Mouse (Mus musculus) heart, embryonic 16.5 days (tissue): ENCODE results near the gene R3hdml. TPM values are rescaled to one million over a fixed set of nuclear protein-coding genes. Genes with fewer than 3 reads are reported as not detected.

Source experiments
- ATAC-seq: fragments of 200-750 bp; cut with Nextera tagmentation; replicated peaks from 2 replicates; pipeline ENCODE4 v1.8.0; 2017; ENCODE audit warnings: moderate number of reproducible peaks; ENCODE audit not compliant: insufficient read depth, low FRiP score; ENCODE audit errors: extremely low read depth
- H3K27ac ChIP-seq: fragments of 300-500 bp; sonication (generic); 2 replicates; pipeline ENCODE4 v1.5.1; 2014; ENCODE audit warnings: mild to moderate bottlenecking, low read length, control low read depth, moderate library complexity
- H3K27me3 ChIP-seq: fragments of 300-500 bp; sonication (generic); 2 replicates; pipeline ENCODE4 v1.6.1; 2014; ENCODE audit warnings: low read length, mixed read lengths; ENCODE audit not compliant: control insufficient read depth, insufficient read depth
- H3K36me3 ChIP-seq: fragments of 300-500 bp; sonication (generic); 2 replicates; pipeline ENCODE4 v1.6.1; 2014; ENCODE audit not compliant: control insufficient read depth, insufficient read depth
- H3K4me1 ChIP-seq: fragments of 300-500 bp; sonication (generic); 2 replicates; pipeline ENCODE4 v1.6.1; 2014; ENCODE audit warnings: low read length, mixed read lengths; ENCODE audit not compliant: control insufficient read depth, insufficient read depth
- H3K4me2 ChIP-seq: fragments of 300-500 bp; sonication (generic); 2 replicates; pipeline ENCODE4 v1.6.1; 2014; ENCODE audit warnings: low read depth, mild to moderate bottlenecking, control low read depth, low read length
- H3K4me3 ChIP-seq: fragments of 300-500 bp; sonication (generic); 2 replicates; pipeline ENCODE4 v1.5.1; 2014; ENCODE audit warnings: mild to moderate bottlenecking, control low read depth, low read length
- H3K9ac ChIP-seq: fragments of 300-500 bp; sonication (generic); 2 replicates; pipeline ENCODE4 v1.6.1; 2014; ENCODE audit warnings: low read length, control low read depth
- H3K9me3 ChIP-seq: fragments of 300-500 bp; sonication (generic); replicated peaks from 2 replicates; pipeline ENCODE4 v1.6.1; 2016; ENCODE audit warnings: low read length; ENCODE audit not compliant: control insufficient read depth
- WGBS: fragments of 180-500 bp; shearing (Covaris S2); extraction: QIAGEN DNeasy Blood & Tissue Kit; methylation state at CpG from one replicate; pipeline ENCODE4 v1.1.7; 2014; 5-methylcytosine and 5-hydroxymethylcytosine counted together
- polyA plus RNA-seq: library from polyadenylated mRNA; unstranded; fragments of >200 nt; fragmentation: Nextera tagmentation; extraction: Ambion mirVana; gene quantifications from 2 replicates; pipeline ENCODE4 v1.2.1, GENCODE M21; 2015

The R3hdml gene
- polyA plus RNA-seq, 1 experiment from 2014 or later: not detected

DNA sequence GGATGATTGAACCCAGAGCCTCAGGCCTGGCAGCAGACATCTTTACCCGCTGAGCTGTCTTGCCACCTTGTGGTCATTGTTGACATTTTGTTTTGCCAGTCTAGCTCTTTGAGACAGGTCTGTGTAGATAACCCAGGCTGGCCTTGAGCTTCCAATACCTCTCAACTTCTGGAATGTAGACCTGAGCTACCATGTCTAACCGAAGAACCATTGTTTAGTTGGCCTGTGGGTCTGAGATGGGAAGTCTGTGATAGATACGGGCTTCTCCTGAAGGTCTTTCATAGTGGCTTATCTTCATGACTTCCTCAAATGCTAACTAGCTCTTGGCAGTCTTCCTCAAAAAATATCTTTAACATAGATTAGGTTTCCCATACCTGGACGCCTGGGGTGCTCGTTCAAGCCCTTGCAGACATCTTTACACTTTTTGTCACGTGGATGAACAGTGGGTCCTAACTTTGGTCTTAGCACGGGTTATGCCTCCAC is 33.7 kb downstream of the R3hdml start:
- no peaks in the 10 kb centered on the region for H3K36me3 ChIP-seq
- no peaks in the 10 kb centered on the region for H3K9me3 ChIP-seq
- H3K27me3 ChIP-seq: peaks cover 2% of the 10 kb centered on the region; the same call in 1 of the 2 replicates
- H3K27ac ChIP-seq: no peak overlapping the region
- ATAC-seq: no peak
- H3K4me2 ChIP-seq: no peak overlapping the region
- 70% methylated on average over 7 of the region's 7 CpGs for WGBS
- no peak overlapping the region for H3K4me3 ChIP-seq
- H3K4me1 ChIP-seq: no peaks in the 10 kb centered on the region
- no peak overlapping the region for H3K9ac ChIP-seq

DNA sequence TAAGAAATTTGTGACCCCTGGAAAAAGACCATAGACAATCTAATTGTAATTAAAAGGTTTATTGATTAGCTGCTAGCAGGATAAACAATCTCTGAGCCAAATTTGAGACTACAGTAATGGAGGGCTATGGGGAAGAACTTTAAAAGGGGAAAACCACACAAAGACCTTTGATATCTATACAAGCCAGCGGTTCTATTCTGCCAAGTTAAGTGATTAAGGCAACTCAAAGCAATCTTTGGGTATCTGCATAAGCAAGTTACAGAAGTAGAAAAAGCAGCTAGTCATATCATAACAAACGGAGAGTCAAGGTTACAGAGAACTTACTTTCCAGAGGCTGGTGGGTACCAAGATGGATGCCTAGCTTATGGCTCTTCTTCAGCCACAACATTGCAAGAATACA is 35.4 kb downstream of the R3hdml start:
- H3K4me1 ChIP-seq: no peaks in the 10 kb centered on the region
- WGBS: 73% methylated on average over 2 of the region's 2 CpGs
- H3K4me3 ChIP-seq: no peak overlapping the region
- no peak overlapping the region for H3K4me2 ChIP-seq
- H3K27ac ChIP-seq: no peak overlapping the region
- H3K27me3 ChIP-seq: peaks cover 2% of the 10 kb centered on the region
- H3K9me3 ChIP-seq: no peaks in the 10 kb centered on the region
- H3K36me3 ChIP-seq: no peaks in the 10 kb centered on the region
- no peak for ATAC-seq
- no peak overlapping the region for H3K9ac ChIP-seq

DNA sequence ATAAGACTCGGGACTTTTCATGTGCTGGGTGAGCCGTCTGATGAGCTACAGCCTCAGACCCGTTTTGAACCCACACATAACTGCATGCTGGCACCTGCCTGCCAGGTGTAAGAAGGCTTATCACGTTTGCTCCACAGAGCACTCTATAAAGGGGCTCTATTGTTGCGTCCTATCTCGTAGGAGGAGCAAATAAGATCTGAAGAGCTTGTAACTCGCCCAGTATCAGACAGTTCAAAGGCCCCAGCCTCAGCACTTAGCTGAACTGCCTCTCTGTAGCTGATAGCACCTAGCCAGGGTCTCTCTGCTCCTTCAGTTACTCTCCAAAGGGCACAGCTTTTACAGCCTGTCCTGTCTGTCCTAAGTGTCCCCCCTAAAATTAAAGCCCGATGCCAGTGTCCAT is 38.3 kb downstream of the R3hdml start:
- H3K9me3 ChIP-seq: no peaks in the 10 kb centered on the region

DNA sequence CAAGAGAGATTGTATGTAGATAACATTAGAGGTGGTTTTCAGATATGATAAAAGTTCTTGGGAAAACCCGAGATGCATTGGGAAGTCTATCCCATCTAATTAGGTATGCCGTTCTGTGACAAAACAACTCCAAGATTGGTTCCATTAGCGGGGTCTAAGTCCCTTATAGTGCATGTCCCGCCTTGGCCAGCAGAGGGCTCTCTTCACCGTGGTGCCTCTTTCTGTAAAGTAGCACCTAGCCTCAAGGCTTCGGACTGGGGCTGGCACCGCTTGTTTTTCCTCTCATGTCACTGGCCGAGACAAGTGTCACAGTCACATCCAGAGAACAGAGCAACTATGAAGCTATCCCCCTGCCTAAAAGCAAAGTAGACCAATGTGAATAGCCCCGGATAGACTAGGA is 39.8 kb downstream of the R3hdml start:
- no peak overlapping the region for H3K4me2 ChIP-seq
- H3K4me1 ChIP-seq: no peaks in the 10 kb centered on the region
- peaks cover 11% of the 10 kb centered on the region for H3K27me3 ChIP-seq
- WGBS: 11% methylated on average over 9 of the region's 9 CpGs
- no peak overlapping the region for H3K9ac ChIP-seq
- no peak overlapping the region for H3K4me3 ChIP-seq
- H3K36me3 ChIP-seq: no peaks in the 10 kb centered on the region
- H3K9me3 ChIP-seq: no peaks in the 10 kb centered on the region
- no peak for ATAC-seq
- H3K27ac ChIP-seq: no peak overlapping the region

More for the DNA sequence above, 38.3 kb downstream of the R3hdml start:
- Histone ChIP-seq H3K9ac (no peak overlapping the region), H3K4me2 (no peak overlapping the region), H3K4me3 (no peak overlapping the region), H3K4me1 (no peaks in the 10 kb centered on the region), H3K27me3 (peaks cover 5% of the 10 kb centered on the region), H3K36me3 (no peaks in the 10 kb centered on the region), H3K27ac (no peak overlapping the region)
- 22% methylated on average over 8 of the region's 8 CpGs for WGBS
- no peak for ATAC-seq

DNA sequence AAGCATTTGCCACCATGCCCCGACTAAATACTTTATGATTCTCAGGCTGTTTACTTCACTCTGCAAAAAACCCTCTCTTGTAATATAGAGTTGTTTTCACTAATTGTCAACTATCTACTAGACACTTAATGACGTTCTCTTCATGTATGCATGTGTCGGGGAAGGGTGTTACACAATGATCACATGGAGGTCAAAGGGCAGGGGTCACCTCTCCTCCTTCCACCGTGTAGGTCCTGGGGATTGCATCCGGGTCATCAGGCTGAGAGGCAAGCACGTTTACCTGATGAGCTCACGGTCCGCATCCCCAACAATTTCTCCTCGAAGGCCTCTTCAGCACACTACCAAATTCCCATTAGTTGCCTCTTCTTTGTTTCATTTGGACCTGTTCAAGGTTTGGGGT is 41.1 kb downstream of the R3hdml start:
- no peak for ATAC-seq
- 79% methylated on average over 9 of the region's 9 CpGs for WGBS

DNA sequence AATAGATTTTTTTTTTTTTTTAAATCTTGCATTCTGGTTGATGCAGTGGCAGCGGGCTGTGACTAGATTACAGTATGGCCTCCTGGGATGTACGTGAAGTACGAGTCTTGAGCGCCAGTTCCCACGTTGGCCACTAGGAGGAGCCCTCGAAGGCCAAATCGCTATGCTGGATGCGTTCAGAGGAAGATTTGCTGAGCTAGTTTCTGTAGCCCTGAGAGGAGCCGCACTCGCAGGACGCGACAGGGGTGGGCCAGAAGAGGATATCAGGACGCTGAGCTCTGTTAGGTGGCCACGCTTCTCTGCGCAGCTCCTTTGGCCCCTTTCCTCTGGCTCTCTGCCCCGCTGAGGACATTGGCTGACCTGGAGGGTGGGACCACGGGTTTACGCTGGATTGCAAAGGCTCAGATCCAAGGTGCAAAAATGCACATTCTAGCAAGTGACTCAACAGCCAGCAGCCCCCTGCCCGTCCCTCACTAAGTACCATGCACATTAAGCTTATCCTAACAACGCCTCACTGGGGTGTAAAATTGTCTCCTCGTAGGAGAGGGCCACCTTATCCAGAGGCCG is 42.9 kb downstream of the R3hdml start:
- 9% methylated on average over 22 of the region's 22 CpGs for WGBS
- Histone ChIP-seq H3K36me3 (no peaks in the 10 kb centered on the region), H3K4me2 (peak overlapping the region; percentile 65), H3K9ac (peak overlapping the region; percentile 69), H3K9me3 (no peaks in the 10 kb centered on the region), H3K27me3 (peaks cover 9% of the 10 kb centered on the region), H3K4me1 (no peaks in the 10 kb centered on the region), H3K4me3 (peak overlapping the region; percentile 39), H3K27ac (no peak overlapping the region)
- peak; percentile 49 for ATAC-seq

More for the DNA sequence above, 41.1 kb downstream of the R3hdml start:
- H3K4me2 ChIP-seq: no peak overlapping the region
- H3K4me3 ChIP-seq: no peak overlapping the region
- H3K27me3 ChIP-seq: peaks cover 9% of the 10 kb centered on the region
- no peak overlapping the region for H3K27ac ChIP-seq
- H3K36me3 ChIP-seq: no peaks in the 10 kb centered on the region
- no peak overlapping the region for H3K9ac ChIP-seq
- H3K9me3 ChIP-seq: no peaks in the 10 kb centered on the region
- no peaks in the 10 kb centered on the region for H3K4me1 ChIP-seq

DNA sequence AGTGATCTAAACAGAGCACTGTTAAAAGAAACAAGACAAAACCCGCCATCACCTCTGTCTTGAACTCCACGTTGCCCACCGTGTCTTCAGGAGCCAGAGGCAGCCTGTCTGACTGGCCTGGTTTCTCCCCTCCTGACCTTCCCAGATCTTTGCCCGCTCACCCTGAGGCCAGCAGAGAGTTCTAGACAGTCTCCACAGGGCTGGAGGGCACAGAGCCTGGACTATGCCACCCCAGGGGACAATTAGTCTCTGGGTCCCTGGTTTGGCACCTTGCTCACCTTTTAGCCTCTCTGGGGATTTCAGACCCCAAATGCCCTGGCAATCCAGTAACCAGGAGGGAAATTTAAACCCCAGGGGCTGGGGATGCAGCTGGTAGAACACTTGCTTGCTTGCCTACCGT is 45.3 kb downstream of the R3hdml start:
- Histone ChIP-seq H3K36me3 (no peaks in the 10 kb centered on the region), H3K9ac (no peak overlapping the region), H3K27me3 (peaks cover 9% of the 10 kb centered on the region), H3K4me3 (no peak overlapping the region), H3K27ac (no peak overlapping the region), H3K9me3 (no peaks in the 10 kb centered on the region), H3K4me1 (no peaks in the 10 kb centered on the region), H3K4me2 (no peak overlapping the region)
- WGBS: 77% methylated on average over 5 of the region's 5 CpGs
- no peak for ATAC-seq

DNA sequence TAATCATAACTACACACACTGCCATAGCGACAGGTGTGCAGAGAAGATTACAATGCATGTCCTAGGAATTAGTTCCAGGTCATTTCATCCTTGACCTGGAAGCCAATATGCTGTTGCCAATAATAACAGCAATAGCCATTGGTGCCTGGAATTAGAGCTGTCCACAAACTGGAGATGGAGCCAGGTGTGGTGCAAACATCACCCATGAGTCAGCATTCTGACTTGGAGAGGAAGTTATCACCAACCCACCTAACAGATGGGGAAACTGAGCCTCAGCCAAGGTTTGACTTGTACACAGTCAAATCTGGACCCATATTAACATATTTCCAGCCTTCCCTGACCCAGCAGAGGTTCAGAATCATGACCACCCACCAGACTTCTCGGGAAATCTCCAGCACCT is 46.3 kb downstream of the R3hdml start:
- Histone ChIP-seq H3K9ac (no peak overlapping the region), H3K4me1 (no peaks in the 10 kb centered on the region), H3K27ac (no peak overlapping the region), H3K27me3 (peaks cover 9% of the 10 kb centered on the region), H3K4me2 (no peak overlapping the region), H3K36me3 (no peaks in the 10 kb centered on the region), H3K4me3 (no peak overlapping the region), H3K9me3 (no peaks in the 10 kb centered on the region)
- no peak for ATAC-seq
- WGBS: 82% methylated on average over 2 of the region's 2 CpGs

DNA sequence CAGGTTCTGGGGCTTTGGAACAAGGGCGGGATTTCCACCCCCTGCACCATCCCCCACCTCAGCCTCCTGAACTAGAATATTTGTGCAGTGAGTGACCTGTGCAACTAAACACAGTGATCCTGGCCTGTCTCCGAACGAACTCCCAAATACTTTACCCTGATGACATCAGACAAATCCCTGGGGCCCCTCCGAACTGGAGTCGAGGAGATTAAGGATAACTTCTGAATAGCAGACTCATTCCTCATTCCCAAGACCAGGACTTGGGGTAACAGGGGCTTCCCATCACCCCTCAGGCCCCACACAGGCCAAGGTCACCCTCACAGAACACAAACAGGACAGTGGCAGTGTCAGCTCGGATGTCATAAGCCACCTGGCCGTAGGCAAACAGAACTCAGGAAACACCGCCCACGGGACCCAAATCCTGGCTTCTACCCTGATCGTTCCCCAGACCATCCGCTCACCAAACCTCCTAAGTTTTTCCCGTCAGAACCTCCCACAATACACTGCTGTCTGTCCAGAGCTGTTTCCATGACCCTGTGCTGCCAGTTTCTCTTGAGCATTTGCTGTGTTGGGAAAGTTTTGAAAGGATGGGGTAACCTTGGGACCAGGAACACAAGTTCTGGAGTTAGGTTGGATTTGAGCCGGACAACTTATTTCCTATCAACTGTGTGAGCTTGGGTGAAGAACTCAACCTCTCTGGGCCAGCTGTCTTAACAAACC is 47.4 kb downstream of the R3hdml start:
- Histone ChIP-seq H3K27me3 (peaks cover 8% of the 10 kb centered on the region), H3K4me1 (no peaks in the 10 kb centered on the region), H3K27ac (no peak overlapping the region), H3K4me3 (no peak overlapping the region), H3K4me2 (no peak overlapping the region), H3K36me3 (no peaks in the 10 kb centered on the region), H3K9me3 (no peaks in the 10 kb centered on the region), H3K9ac (no peak overlapping the region)
- no peak for ATAC-seq
- WGBS: 66% methylated on average over 13 of the region's 13 CpGs
